Mouse (Mus musculus): ENCODE measurements around the gene Cdc45.

- no peak for TF ChIP-seq POLR2A (IDR thresholded peaks at IDR 0.05; ENCODE audit: control insufficient read depth, extremely low read depth, insufficient read depth, low read length, poor library complexity)
- TF ChIP-seq CTCF (IDR thresholded peaks at IDR 0.05; ENCODE audit: borderline replicate concordance, control insufficient read depth, extremely low read depth, insufficient read depth, low read length, poor library complexity), result no peak
Measured at GRCm38 (mm10) chr16:18730640-18731039, 81.1 kb downstream of the Cdc45 start.
